Mouse (Mus musculus) spleen, adult 2 months (tissue): ENCODE results near the gene Hsd11b2.

Experiments
- CTCF ChIP-seq: fragments of 200-500 bp; IDR thresholded peaks from 2 replicates; pipeline ENCODE4 v1.5.1; 2011; ENCODE audit warnings: mild to moderate bottlenecking, inconsistent platforms; ENCODE audit not compliant: insufficient read depth, insufficient read length, insufficient replicate concordance; ENCODE audit errors: extremely low read depth
- POLR2A ChIP-seq: fragments of 200-500 bp; IDR thresholded peaks from 2 replicates; pipeline ENCODE4 v1.6.1; 2011; ENCODE audit warnings: low read depth, low read length, inconsistent platforms

DNA sequence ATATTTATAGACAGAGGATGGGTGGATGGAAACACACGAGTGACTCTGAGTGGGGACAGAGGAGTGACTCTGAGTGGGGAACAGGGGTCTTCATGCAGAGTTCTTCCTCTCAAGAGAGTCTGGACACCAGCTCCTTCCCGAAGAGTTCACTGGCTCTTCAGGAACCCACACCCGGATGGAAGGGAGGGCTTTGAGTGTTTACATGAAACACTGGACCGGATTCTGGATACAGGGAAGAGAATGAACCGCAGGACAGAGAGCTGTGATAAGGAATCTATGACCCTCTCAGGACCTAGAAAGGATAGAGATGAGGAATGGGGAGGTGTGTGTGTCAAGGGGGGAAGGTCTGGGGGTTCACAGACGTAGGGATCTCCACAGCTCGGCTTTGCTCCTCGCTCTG lies 1.2 kb upstream of the Hsd11b2 start:
- TF ChIP-seq CTCF (no peak), POLR2A (no peak)
